Mouse (Mus musculus) A20 (cell line): Measurements from ENCODE around the gene Pkn3.
A peak's percentile ranks its signal among the peaks of the same experiment; 100 is the strongest.

Experiments
- DNase-seq: peaks from one replicate; pipeline ENCODE4 v3.0.0-alpha.2; 2011; ENCODE audit warnings: low read depth, low spot score

The Pkn3 gene

GRCm38 (mm10) chr2:30063235-30063634 is 14.2 kb upstream of the Pkn3 start:
- no peak for DNase-seq

- DNase-seq, result peak; percentile 76
Measured at GRCm38 (mm10) chr2:30063791-30064190, 13.7 kb upstream of the Pkn3 start.

GRCm38 (mm10) chr2:30064298-30064697 is 13.2 kb upstream of the Pkn3 start:
- peak; percentile 54 for DNase-seq

- DNase-seq, result peak; percentile 98
Measured at GRCm38 (mm10) chr2:30066046-30066901, 11.2 kb upstream of the Pkn3 start.

- peak; percentile 53 for DNase-seq
Measured at GRCm38 (mm10) chr2:30067031-30067888, 10.2 kb upstream of the Pkn3 start.

- no peak for DNase-seq
Measured at GRCm38 (mm10) chr2:30067962-30068361, 9.5 kb upstream of the Pkn3 start.

GRCm38 (mm10) chr2:30072875-30073274 is 4.6 kb upstream of the Pkn3 start:
- no peak for DNase-seq

- DNase-seq, result peak; percentile 17
Measured at GRCm38 (mm10) chr2:30073285-30073684, 4.2 kb upstream of the Pkn3 start.

- DNase-seq, result peak; percentile 20
Measured at GRCm38 (mm10) chr2:30075625-30076024, 1.9 kb upstream of the Pkn3 start.

- peak; percentile 30 for DNase-seq
Measured at GRCm38 (mm10) chr2:30076439-30076838, 1.0 kb upstream of the Pkn3 start.

- DNase-seq, result no peak
Measured at GRCm38 (mm10) chr2:30076959-30077358, 525 bp upstream of the Pkn3 start.

GRCm38 (mm10) chr2:30078349-30078712 is 847 bp downstream of the Pkn3 start:
- no peak for DNase-seq

- no peak for DNase-seq
Measured at GRCm38 (mm10) chr2:30078760-30079159, 1.3 kb downstream of the Pkn3 start.

- DNase-seq, result no peak
Measured at GRCm38 (mm10) chr2:30080181-30080800, 2.8 kb downstream of the Pkn3 start.

GRCm38 (mm10) chr2:30084113-30084512 is 6.6 kb downstream of the Pkn3 start:
- peak; percentile 69 for DNase-seq

- DNase-seq, result no peak
Measured at GRCm38 (mm10) chr2:30084632-30085031, 7.1 kb downstream of the Pkn3 start.

- peak; percentile 58 for DNase-seq
Measured at GRCm38 (mm10) chr2:30087310-30087709, 9.8 kb downstream of the Pkn3 start.

GRCm38 (mm10) chr2:30091521-30091920 is 14.0 kb downstream of the Pkn3 start:
- DNase-seq, result no peak

- no peak for DNase-seq
Measured at GRCm38 (mm10) chr2:30092280-30092918, 14.9 kb downstream of the Pkn3 start.

- DNase-seq, result peak; percentile 100
Measured at GRCm38 (mm10) chr2:30093471-30094207, 16.2 kb downstream of the Pkn3 start, which contains the start of gene Zdhhc12. Gene Zdhhc12 (minus strand): TSS chr2:30093648.

- no peak for DNase-seq
Measured at GRCm38 (mm10) chr2:30094208-30094588, 16.7 kb downstream of the Pkn3 start.
